Mouse (Mus musculus): ENCODE data around the gene Tnni2. TPM values are rescaled to one million over a fixed set of nuclear protein-coding genes. Genes with fewer than 3 reads are reported as not detected.

The Tnni2 gene
- 1.9 and 2.4 TPM in 2 replicates for polyA plus RNA-seq (2015; fragmentation: Nextera tagmentation; extraction: Ambion mirVana)

DNA sequence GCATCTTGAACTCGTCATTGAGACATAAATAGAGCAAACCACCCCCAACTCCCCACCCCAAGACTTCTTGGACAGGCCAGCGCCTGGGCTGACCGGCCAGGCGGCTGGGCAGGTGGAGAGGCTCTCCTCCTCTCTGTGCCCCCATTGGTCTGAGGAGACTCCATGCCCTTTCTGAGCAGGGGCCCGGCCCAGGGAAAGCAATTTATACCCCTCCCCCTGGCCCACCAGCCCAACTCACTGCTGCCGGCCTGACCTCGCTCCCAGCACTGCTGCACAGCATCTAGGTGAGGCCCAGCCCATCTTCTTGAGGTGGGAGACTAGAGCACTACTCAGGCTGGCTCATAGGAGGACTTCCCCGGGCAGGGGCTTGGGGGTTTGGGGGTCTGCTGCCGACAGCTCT, at the start of gene Tnni2:
Gene Tnni2, plus strand, starts transcription at position 224 of the 400 bp plus-strand sequence.
- H3K36me3 ChIP-seq (ENCODE audit: control insufficient read depth, insufficient read depth), result no peaks in the 10 kb centered on the region
- H3K9me3 ChIP-seq (ENCODE audit: control insufficient read depth), result no peaks in the 10 kb centered on the region
- H3K4me2 ChIP-seq (replicated peaks; ENCODE audit: low read depth), result no peak within 1 kb of the TSS; the same call in 1 of the 2 replicates
- H3K4me3 ChIP-seq (ENCODE audit: low read depth, low read length), result no peak within 1 kb of the TSS
- whole genome bisulfite sequencing, result 76% methylated on average over 9 of the region's 9 CpGs
- no peak for ATAC-seq
- no peaks in the 10 kb centered on the region for H3K27me3 ChIP-seq (replicated peaks; ENCODE audit: control insufficient read depth, insufficient read depth, low read length)
- TF ChIP-seq CTCF (IDR thresholded peaks at IDR 0.05; ENCODE audit: low read depth), result no peak
- no peaks in the 10 kb centered on the region for H3K4me1 ChIP-seq (replicated peaks; ENCODE audit: control insufficient read depth, insufficient read depth, low read length)
- no peak within 1 kb of the TSS for H3K9ac ChIP-seq (ENCODE audit: low read depth, low read length)
- H3K27ac ChIP-seq (ENCODE audit: low read depth, low read length), result no peak within 1 kb of the TSS

DNA sequence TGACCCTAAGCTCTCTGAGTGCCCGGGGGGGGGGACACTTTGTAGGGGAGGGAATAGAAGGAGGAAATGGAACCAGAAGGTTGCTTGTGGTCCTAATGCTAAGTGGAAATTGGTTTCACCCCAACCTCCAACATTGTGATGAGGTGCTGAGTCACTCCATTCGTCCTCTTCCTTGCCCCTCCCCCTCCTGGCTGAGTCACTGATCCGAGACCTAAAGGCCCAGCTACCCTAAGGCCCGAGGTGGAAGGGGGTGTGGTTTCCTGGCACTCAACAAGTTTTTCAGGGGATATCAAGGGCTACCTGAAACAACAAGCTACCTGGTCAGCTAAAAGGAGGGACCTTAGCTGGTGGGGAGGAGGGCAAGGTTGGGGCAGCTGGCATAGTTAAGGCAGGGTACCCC, 48.4 kb upstream of the Tnni2 start:
- 24% methylated on average over 4 of the region's 4 CpGs for WGBS
- ATAC-seq, result no peak
- no peak overlapping the region for H3K4me3 ChIP-seq (ENCODE audit: low read depth, low read length)
- no peaks in the 10 kb centered on the region for H3K36me3 ChIP-seq (ENCODE audit: control insufficient read depth, insufficient read depth)
- no peaks in the 10 kb centered on the region for H3K4me1 ChIP-seq (replicated peaks; ENCODE audit: control insufficient read depth, insufficient read depth, low read length)
- no peak overlapping the region for H3K4me2 ChIP-seq (replicated peaks; ENCODE audit: low read depth)
- TF ChIP-seq CTCF (IDR thresholded peaks at IDR 0.05; ENCODE audit: low read depth), result no peak
- H3K27ac ChIP-seq (ENCODE audit: low read depth, low read length), result no peak overlapping the region
- no peaks in the 10 kb centered on the region for H3K9me3 ChIP-seq (ENCODE audit: control insufficient read depth)
- H3K9ac ChIP-seq (ENCODE audit: low read depth, low read length), result no peak overlapping the region
- H3K27me3 ChIP-seq (replicated peaks; ENCODE audit: control insufficient read depth, insufficient read depth, low read length), result no peaks in the 10 kb centered on the region

DNA sequence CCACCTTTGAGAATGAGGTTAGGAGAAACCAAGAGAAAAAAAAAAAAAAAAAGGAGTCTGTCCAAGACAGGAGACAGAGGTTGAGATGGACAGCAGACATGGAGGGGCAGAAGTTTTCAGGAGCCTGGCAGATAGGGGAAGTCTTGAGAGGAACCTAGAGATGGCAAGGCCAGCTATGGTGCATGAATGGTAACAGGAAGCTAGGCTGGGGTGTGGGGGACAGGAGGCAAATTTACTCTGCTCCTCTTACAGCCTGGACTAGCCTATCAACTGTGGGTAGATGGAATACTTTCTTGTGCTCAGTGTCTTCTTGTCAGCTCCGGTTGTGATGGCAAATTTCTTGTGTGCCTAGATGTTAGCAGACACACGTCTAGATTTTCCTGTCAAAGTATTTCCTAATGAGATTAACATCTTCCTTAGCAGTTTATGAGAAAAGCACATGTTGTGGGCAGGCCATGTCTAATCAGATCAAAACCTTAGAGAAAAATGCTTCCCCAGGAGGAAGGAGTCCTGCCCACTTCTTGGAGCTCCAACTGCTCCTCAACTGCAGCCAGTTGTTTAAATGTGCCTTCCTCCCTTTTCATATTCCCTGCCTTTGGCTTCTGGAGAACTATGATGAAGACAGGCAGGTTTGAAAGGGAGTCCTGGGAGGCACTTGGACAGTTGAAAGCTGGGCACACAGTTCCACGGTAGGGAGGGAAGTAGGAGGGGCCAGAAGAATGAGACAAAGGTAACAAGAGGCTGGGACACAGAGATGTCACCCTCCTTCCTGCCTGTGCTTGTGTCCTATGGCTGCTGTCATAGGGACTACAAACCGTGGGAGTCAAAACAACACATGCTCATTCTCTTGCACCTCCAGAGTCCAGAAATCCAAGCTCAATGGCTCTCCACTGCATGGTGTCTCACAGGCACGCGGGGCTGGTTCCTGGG, 47.1 kb upstream of the Tnni2 start:
- H3K27me3 ChIP-seq (replicated peaks; ENCODE audit: control insufficient read depth, insufficient read depth, low read length), result no peaks in the 10 kb centered on the region
- H3K9me3 ChIP-seq (ENCODE audit: control insufficient read depth), result no peaks in the 10 kb centered on the region
- no peak overlapping the region for H3K27ac ChIP-seq (ENCODE audit: low read depth, low read length)
- no peak for ATAC-seq
- H3K4me3 ChIP-seq (ENCODE audit: low read depth, low read length), result no peak overlapping the region
- no peak for TF ChIP-seq CTCF (IDR thresholded peaks at IDR 0.05; ENCODE audit: low read depth)
- H3K4me2 ChIP-seq (replicated peaks; ENCODE audit: low read depth), result no peak overlapping the region
- 63% methylated on average over 6 of the region's 6 CpGs for WGBS
- H3K9ac ChIP-seq (ENCODE audit: low read depth, low read length), result no peak overlapping the region
- no peaks in the 10 kb centered on the region for H3K36me3 ChIP-seq (ENCODE audit: control insufficient read depth, insufficient read depth)
- H3K4me1 ChIP-seq (replicated peaks; ENCODE audit: control insufficient read depth, insufficient read depth, low read length), result no peaks in the 10 kb centered on the region

DNA sequence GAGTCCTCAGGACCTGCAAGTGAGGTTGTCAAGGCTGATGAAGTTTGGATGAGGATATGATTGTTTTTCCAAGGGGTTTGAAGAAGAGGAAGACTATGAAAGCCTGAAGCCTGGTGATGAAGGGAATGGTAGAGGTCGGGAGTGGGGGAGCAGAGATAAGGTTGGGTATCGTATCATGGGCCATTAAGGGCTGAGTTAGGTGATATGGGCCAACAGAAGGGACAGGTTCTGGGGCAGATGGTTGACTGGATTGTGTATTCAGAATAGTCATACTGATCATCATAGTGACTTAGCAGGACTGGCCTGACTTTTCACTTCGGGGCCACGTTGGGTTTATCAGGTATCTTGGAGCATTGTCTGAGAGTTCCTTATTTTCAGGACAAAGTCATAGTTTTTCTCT, 46.1 kb upstream of the Tnni2 start:
- no peaks in the 10 kb centered on the region for H3K27me3 ChIP-seq (replicated peaks; ENCODE audit: control insufficient read depth, insufficient read depth, low read length)
- H3K4me2 ChIP-seq (replicated peaks; ENCODE audit: low read depth), result no peak overlapping the region
- no peaks in the 10 kb centered on the region for H3K9me3 ChIP-seq (ENCODE audit: control insufficient read depth)
- no peak overlapping the region for H3K27ac ChIP-seq (ENCODE audit: low read depth, low read length)
- H3K36me3 ChIP-seq (ENCODE audit: control insufficient read depth, insufficient read depth), result no peaks in the 10 kb centered on the region
- H3K4me3 ChIP-seq (ENCODE audit: low read depth, low read length), result no peak overlapping the region
- TF ChIP-seq CTCF (IDR thresholded peaks at IDR 0.05; ENCODE audit: low read depth), result no peak
- ATAC-seq, result no peak
- H3K9ac ChIP-seq (ENCODE audit: low read depth, low read length), result no peak overlapping the region
- no peaks in the 10 kb centered on the region for H3K4me1 ChIP-seq (replicated peaks; ENCODE audit: control insufficient read depth, insufficient read depth, low read length)
- 82% methylated on average over 4 of the region's 4 CpGs for WGBS

DNA sequence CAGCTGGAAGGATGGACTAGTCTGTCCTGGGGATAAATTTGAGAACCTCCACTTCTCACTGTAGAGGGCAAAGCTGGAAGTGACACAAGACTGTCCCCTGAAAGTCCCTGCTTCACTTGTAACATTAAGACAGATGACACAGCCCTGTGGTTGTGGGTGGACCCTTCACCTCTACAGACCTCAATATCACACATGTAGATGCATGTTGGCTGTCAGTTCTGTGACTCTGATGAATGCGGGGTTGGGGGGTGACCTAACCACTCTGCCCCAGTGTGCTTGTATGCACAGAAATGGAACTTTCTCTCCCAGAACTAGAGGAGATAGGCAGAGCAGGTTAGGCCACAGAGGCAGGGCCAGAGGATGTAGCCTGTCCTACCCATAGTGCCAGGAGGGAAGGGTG, 45.0 kb upstream of the Tnni2 start:
- no peaks in the 10 kb centered on the region for H3K27me3 ChIP-seq (replicated peaks; ENCODE audit: control insufficient read depth, insufficient read depth, low read length)
- no peak overlapping the region for H3K4me3 ChIP-seq (ENCODE audit: low read depth, low read length)
- H3K27ac ChIP-seq (ENCODE audit: low read depth, low read length), result no peak overlapping the region
- ATAC-seq, result no peak
- H3K9ac ChIP-seq (ENCODE audit: low read depth, low read length), result no peak overlapping the region
- TF ChIP-seq CTCF (IDR thresholded peaks at IDR 0.05; ENCODE audit: low read depth), result no peak
- no peak overlapping the region for H3K4me2 ChIP-seq (replicated peaks; ENCODE audit: low read depth)
- 100% methylated on average over 1 of the region's 1 CpGs for WGBS
- no peaks in the 10 kb centered on the region for H3K36me3 ChIP-seq (ENCODE audit: control insufficient read depth, insufficient read depth)
- no peaks in the 10 kb centered on the region for H3K4me1 ChIP-seq (replicated peaks; ENCODE audit: control insufficient read depth, insufficient read depth, low read length)
- no peaks in the 10 kb centered on the region for H3K9me3 ChIP-seq (ENCODE audit: control insufficient read depth)

DNA sequence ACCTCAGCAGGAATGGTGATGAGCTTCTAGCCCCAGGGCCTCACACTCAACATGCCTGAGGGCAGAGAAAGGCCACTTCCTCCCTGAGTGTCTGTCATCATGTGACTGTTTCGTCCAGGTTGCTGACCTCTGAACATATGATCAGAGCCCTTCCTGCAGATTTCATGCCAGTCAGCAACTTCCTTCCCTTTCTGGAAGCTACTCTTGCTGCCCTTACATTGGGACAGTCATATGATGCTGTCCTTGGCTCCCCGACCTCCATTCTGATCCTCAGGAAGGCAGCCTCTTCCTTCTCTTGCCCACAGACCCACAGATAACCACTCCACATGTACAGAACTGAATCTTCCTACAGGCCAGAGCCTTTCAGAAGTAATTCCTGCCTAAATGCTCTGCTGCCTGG, 43.6 kb upstream of the Tnni2 start:
- H3K4me1 ChIP-seq (replicated peaks; ENCODE audit: control insufficient read depth, insufficient read depth, low read length), result no peaks in the 10 kb centered on the region
- no peak overlapping the region for H3K9ac ChIP-seq (ENCODE audit: low read depth, low read length)
- no peaks in the 10 kb centered on the region for H3K27me3 ChIP-seq (replicated peaks; ENCODE audit: control insufficient read depth, insufficient read depth, low read length)
- H3K4me3 ChIP-seq (ENCODE audit: low read depth, low read length), result no peak overlapping the region
- 47% methylated on average over 2 of the region's 2 CpGs for WGBS
- no peak for TF ChIP-seq CTCF (IDR thresholded peaks at IDR 0.05; ENCODE audit: low read depth)
- no peaks in the 10 kb centered on the region for H3K36me3 ChIP-seq (ENCODE audit: control insufficient read depth, insufficient read depth)
- no peaks in the 10 kb centered on the region for H3K9me3 ChIP-seq (ENCODE audit: control insufficient read depth)
- no peak overlapping the region for H3K27ac ChIP-seq (ENCODE audit: low read depth, low read length)
- H3K4me2 ChIP-seq (replicated peaks; ENCODE audit: low read depth), result no peak overlapping the region
- ATAC-seq, result no peak
